Mouse (Mus musculus) ZHBTc4 (cell line): Measurements from ENCODE around the gene Anp32b.

Experiments used
- DNase-seq: peaks from one replicate; pipeline ENCODE4 v3.0.0-alpha.2; 2011; ENCODE audit warnings: low read depth, low spot score

Anp32b gene

DNA sequence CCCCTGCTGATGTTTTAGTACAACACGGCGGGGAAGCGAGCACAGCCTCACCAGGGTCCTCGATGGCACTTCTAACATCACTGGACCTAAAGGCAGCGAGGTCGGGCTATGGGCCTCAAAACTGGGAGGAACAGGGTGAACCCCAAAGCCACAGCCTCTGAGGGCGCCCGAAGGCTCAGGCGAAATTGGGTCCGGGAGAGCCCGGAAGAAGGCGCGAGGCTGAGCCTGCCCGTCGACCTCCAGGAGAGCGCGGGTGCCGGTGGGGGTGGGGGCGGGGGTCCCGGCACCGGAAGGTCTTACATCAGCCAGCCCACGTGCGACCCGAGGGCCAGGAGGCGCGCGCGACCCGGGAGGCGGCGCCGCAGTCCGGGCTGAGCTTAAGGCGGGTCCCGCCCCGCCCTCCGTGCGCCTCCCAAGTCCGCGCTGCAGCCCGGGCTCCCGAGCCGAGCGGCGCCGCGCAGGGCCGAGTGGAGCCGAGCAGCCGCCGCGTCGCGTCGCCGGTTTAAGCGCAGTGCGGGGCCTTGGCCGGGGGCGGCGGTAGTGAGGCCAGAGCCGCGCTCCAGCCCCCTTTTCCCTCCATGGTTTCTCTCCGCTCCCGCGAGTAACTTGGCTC lies at the start of gene Anp32b:
Gene Anp32b, plus strand, starts transcription at position 384 of the 613 bp plus-strand sequence.
- DNase-seq = peak; percentile 97

- no peak for DNase-seq
These were observed 46.5 kb upstream of the Anp32b start for GRCm38 (mm10) chr4:46404042-46404795.

DNA sequence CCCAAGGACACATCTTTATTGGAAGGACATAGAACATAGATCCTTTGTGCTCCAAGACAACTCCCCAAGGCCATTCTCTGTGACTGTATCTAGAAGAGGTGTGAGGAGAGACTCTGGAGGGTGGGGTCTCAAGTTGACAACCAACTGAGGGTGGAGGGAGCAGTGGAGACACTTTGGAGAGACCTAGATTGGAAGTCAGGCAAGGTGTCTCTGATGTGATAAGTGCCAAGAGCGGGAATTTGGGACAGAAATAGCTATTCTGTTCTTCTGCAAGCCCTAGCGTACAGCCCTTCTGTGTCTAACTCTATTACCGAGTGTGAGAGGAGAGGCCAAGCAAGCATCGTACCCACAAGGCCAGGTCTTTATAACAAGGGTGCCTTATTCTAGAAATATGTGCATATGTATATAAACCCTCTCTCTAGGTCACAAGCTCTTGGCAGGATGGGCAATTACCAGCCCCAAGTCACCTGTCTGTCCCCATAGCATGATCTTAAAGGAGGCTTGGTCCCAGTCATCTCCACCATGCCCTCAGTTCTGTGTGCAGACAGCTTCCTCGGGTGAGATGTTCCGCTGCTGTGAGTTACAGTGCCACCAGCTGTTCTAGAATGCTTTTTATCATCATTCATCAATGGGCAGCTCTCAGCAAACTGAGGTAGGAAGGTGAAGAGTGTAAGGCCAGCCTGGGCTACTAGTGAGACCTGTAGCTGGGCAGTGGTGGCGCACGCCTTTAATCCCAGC lies 43.6 kb upstream of the Anp32b start:
- DNase-seq = no peak

GRCm38 (mm10) chr4:46410677-46411076 lies 40.0 kb upstream of the Anp32b start:
- no peak for DNase-seq

DNA sequence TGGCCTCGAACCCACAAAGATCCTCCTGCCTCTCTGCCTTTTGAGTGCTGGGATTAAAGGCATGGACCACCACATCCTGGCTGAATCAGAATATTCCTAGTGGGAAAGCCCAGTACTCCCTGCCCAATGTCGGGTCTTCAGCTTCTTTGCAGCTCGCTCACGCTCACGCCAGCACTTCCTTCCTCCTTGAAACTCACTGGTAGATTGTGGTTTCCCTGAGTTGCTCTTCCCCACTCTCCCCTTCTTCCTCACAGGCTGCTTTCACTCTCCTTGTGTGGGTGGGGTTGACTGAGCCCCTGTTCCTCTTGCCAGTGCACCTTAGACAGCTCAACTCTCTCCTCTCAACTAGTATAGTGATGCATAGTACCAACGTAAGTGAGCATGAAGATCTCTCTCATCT lies 39.2 kb upstream of the Anp32b start:
- no peak for DNase-seq

GRCm38 (mm10) chr4:46412113-46412512 lies 38.6 kb upstream of the Anp32b start:
- no peak for DNase-seq

DNA sequence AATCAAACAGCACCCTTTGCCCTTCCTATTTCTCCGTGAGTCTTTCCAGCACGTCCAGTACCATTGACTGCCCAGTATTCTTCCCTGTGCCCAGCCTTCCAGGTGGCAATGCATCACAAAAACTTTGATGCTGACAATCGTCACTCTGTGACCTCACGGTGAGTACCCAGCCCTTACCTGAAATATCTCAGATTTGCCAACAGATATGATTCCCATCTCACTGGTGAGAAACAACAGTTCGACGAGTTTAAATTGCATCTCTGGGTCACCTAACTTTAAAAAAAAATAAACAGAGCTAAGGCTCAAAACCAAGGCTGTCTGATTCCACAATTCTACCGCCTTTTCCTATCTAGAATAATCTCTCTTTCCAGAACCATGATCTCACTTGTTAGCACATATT lies 37.3 kb upstream of the Anp32b start, which contains the start of gene Hemgn:
Gene Hemgn, minus strand, starts transcription at position 101 of the 400 bp plus-strand sequence.
- DNase-seq = no peak

DNA sequence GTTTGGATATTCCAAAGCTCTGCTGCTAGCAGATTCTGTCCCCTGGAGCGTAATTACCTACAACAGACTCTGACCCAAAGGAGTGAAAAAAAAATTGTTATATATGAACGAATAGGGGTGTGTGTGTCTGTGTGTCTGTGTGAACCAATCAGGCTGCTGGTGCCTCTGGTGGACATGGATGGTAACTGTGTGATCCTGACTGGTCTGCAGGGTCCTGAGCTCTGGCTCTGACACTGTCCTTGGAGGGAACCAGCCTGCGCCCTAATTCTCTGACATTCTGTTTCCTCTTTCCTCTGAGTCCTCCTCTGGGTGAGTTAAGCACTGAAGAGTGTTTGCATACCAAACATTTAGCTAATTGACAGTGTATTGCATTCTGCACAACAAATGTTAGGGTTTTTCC lies 33.2 kb upstream of the Anp32b start:
- peak; percentile 65 for DNase-seq

DNA sequence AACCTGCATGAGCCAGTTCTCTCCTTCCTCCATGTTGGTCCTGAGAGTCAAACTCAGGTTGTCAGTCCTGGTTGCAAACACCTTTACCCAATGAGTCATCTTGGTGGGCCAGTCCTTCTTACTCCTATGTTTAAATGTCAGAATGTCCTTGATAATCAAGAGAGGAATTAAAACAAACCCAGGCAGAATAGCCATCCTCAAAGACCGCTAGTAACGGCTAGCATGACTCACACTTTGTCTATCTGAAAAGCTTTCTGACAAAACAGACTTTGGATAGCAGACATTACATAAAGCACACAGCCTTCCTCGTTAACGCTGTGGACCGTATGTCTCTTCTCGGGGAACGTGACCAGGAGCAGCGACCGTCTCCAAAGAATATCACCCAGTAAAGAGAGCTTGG lies 31.9 kb upstream of the Anp32b start:
- no peak for DNase-seq

GRCm38 (mm10) chr4:46422625-46423024 lies 28.1 kb upstream of the Anp32b start:
- no peak for DNase-seq

- no peak for DNase-seq
These were observed 21.7 kb upstream of the Anp32b start for GRCm38 (mm10) chr4:46428903-46429499.

DNA sequence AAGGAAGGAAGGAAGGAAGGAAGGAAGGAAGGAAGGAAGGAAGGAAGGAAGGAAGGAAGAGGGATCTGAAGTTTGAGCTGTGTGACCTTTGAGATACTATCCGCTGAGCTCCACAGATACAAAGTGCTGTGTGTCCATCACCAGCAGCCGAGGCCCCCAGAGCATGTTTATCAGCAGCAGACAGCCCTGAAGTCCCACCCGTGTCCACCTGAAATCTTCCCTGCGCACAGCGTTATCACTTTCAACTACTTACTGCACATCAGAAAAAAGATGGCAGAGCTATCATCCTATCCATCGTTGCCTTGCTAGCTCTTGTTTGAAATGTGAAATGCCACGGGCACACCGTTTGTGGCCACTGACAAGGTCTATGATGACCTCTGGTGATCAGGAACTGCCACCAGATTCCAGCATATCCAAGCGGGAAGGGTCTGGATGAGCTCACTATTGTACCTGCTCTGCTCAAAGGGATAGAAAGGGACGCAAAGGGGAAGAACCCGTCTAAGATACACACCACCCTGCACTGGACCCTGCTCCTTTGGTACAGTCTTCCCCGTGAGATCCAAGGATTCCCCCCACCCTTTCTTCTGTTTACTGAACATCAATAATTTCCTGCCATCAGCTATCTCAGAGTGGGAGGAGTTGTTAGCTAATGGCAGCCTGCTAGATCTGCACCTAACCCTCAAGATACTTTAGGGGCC lies 18.2 kb upstream of the Anp32b start:
- DNase-seq = no peak

DNA sequence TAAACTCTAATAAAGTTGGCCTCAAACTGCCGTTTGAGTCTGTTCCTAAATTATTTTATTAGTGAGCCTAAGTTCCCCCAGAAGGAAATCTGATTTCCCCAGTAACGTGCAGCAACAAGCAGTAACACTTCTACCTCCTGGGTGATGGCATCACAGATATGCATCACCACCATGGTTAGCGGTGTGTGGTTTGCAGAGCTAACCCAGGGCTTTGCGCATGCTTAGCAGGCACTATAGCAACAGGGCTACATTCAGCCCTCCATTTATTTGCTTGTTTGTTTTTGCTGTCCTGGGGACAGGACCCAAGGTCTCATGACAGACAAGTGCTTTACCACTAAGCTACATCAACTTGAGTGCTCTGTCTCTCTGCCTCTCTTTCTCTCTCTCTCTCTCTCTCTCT lies 8.2 kb upstream of the Anp32b start:
- no peak for DNase-seq

- DNase-seq = peak; percentile 37
These were observed 5.3 kb upstream of the Anp32b start for GRCm38 (mm10) chr4:46445237-46445945.

DNA sequence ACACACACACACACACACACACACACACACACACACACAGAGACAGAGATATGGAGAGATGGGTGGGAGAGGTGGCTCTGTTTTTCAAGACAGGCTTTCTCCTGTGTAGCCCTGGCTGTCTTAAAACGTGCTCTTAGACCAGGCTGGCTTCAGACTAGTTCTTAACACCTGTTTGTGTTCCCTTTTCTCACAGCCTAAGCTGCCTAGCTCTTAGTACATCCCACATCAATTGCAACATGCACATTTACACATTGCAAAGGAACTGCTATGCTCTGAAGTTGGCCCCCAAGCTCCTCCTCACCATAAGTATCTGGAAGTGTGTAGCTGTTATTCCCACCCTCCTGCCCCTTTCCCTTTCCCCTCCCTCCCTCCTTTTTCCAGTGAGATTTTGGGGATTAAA lies 3.2 kb upstream of the Anp32b start:
- DNase-seq = no peak

DNA sequence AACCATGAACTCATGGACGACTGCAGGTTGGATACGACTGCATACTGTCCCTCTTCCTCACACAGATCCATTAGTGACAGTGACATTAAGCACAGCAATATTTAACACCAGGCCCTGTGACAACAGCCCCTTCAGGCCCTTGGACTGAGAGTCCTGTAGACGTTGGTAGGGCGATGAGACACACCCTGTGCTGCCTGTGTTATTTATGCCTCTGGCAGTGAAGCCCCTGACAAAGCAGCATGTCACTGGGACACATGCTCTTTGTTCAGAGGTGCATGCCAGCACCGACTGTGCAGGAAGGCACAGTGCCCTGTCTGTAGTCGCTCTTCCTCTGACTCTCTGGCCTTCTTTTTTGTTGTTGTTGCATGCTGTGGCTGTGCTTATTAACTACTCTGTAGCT lies 1.8 kb upstream of the Anp32b start:
- DNase-seq = no peak

DNA sequence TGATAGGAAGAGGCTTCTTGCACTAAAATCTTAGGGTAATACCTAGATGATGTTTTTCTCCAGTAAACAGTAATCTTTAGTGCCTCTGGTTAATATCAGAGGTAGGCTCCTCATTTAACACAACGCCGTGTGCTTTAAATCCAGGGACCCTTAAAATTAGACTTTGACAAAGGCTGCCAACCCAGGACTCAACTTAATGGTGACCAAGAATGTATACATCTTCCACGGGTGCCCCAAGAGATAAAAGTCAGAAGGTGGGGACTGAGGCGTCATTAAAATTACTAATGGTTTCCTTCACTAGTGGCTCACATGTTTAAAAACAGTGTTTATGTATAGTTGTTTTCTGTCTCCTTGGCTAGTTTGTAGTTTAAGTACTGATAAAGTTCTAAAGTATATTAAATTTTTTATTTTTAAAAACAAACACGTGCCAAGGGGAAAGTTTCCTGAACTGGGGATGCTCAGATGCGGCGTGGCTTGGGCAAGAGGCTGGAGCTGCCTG lies 633 bp upstream of the Anp32b start:
- DNase-seq = no peak

GRCm38 (mm10) chr4:46451240-46451757 lies 597 bp downstream of the Anp32b start:
- DNase-seq = peak; percentile 63

DNA sequence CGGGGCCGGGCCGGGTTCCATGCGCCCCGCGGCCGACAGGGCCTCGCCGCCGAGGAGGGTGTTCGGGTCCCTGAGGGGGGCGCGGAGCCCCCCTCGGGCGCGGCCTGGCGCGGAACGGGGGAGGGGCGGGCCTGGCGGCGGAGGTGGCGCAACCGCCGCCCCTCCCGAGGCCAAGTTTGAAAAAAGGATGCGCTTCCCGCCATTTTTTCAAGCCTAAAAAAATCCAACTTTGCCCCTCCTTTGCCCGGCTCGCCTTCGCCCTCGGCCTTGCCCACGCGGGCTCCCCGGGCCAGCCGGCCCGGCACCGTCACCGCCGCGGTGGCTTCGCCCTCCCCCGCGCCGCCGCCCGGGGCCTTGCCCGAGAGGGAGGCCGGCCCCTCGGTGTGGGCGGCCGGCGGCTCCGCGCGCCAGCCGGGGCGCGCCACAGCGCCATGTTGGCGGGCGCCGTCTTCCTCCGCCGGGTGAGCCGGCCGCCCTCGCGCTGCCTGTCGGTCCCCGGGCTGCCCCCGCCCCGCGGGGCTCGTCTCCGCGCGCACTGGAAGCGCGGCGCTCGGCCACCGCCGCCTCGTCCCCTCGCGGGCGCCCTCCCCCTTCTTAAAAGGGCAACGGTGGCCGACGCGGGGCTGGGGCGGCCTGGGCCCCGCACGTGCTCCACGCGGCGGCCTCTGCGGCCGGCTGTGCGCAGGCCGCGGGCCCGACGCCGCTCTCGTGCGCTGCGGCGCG lies 1.2 kb downstream of the Anp32b start:
- peak; percentile 71 for DNase-seq

DNA sequence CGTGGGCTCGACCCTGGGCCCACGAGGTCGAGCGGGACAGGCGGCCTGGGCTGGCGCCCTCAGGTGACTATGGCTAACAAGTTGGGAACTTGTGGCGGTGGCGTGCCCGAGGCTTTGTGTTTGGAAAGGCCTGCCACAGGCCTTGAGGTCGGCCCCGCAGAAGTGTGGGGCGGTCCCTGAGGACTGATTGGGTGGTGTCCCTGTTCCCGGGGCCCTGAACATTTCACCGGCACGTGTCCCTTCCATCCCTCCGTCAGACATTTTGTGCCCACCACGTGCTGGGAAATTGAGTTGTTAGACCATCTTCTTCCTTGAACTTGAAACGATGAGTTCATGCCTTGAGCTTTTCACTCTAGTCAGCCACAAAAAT lies 1.8 kb downstream of the Anp32b start:
- peak; percentile 93 for DNase-seq
